Mouse (Mus musculus) intestine, postnatal 0 days (tissue): ENCODE measurements around the gene Dennd2a. TPM values are rescaled to one million over a fixed set of nuclear protein-coding genes. Genes with fewer than 3 reads are reported as not detected.

Experiments
- ATAC-seq: fragments of 200-750 bp; cut with Nextera tagmentation; 2 replicates; pipeline ENCODE4 v1.8.0; 2017; ENCODE audit warnings: mild to moderate bottlenecking, moderate TSS enrichment, moderate library complexity
- H3K27ac ChIP-seq: fragments of 300-500 bp; sonication (generic); 2 replicates; pipeline ENCODE4 v1.5.1; 2014; ENCODE audit warnings: mild to moderate bottlenecking, low read depth, low read length, moderate library complexity
- H3K27me3 ChIP-seq: fragments of 300-500 bp; sonication (generic); replicated peaks from 2 replicates; pipeline ENCODE4 v1.6.1; 2014; ENCODE audit warnings: low read length, mixed read lengths; ENCODE audit not compliant: control insufficient read depth, insufficient read depth
- H3K36me3 ChIP-seq: fragments of 300-500 bp; sonication (generic); 2 replicates; pipeline ENCODE4 v1.6.1; 2014; ENCODE audit warnings: mild to moderate bottlenecking, moderate library complexity; ENCODE audit not compliant: control insufficient read depth, insufficient read depth
- H3K4me1 ChIP-seq: fragments of 300-500 bp; sonication (generic); replicated peaks from 2 replicates; pipeline ENCODE4 v1.6.1; 2014; ENCODE audit warnings: antibody characterized with exemption, low read length, mixed read lengths; ENCODE audit not compliant: control insufficient read depth, insufficient read depth
- H3K4me2 ChIP-seq: fragments of 300-500 bp; sonication (generic); replicated peaks from 2 replicates; pipeline ENCODE4 v1.6.1; 2014; ENCODE audit warnings: low read depth, mild to moderate bottlenecking, moderate library complexity
- H3K4me3 ChIP-seq: fragments of 300-500 bp; sonication (generic); 2 replicates; pipeline ENCODE4 v1.5.1; 2014; ENCODE audit warnings: low read depth, low read length
- H3K9ac ChIP-seq: fragments of 300-500 bp; sonication (generic); 2 replicates; pipeline ENCODE4 v1.6.1; 2014; ENCODE audit warnings: mild to moderate bottlenecking, low read depth, low read length
- H3K9me3 ChIP-seq: fragments of 300-500 bp; sonication (generic); 2 replicates; pipeline ENCODE4 v1.6.1; 2016; ENCODE audit warnings: mixed run types; ENCODE audit not compliant: control insufficient read depth
- CTCF ChIP-seq: sonication (generic); IDR thresholded peaks from 2 replicates; pipeline ENCODE4 v1.5.1; 2016; ENCODE audit warnings: low read depth, mild to moderate bottlenecking, control low read depth, antibody characterized with exemption, moderate library complexity
- WGBS: fragments of 180-500 bp; shearing (Covaris S2); extraction: QIAGEN DNeasy Blood & Tissue Kit; methylation state at CpG from one replicate; pipeline ENCODE4 v1.1.7; 2014; 5-methylcytosine and 5-hydroxymethylcytosine counted together
- polyA plus RNA-seq: library from polyadenylated mRNA; unstranded; fragments of >200 nt; fragmentation: Nextera tagmentation; extraction: Ambion mirVana; gene quantifications from 2 replicates; pipeline ENCODE4 v1.2.1, GENCODE M21; 2015

Dennd2a gene
- polyA plus RNA-seq, 1 experiment from 2014 or later = 3.8 TPM

- ATAC-seq = no peak
- Histone ChIP-seq H3K4me1 (no peaks in the 10 kb centered on the region; the same call in 1 of the 2 replicates), H3K9ac (no peak overlapping the region), H3K9me3 (no peaks in the 10 kb centered on the region), H3K4me3 (no peak overlapping the region), H3K27me3 (0 out of 2 replicates have a peak, but pooled peaks cover 3% of the 10 kb centered on the region), H3K36me3 (no peaks in the 10 kb centered on the region), H3K27ac (no peak overlapping the region), H3K4me2 (no peak overlapping the region)
- WGBS = 62% methylated on average over 3 of the region's 5 CpGs
- peak; percentile 73 for TF ChIP-seq CTCF
These were observed 141.9 kb downstream of the Dennd2a start for GRCm38 (mm10) chr6:39415762-39416161.

GRCm38 (mm10) chr6:39414106-39414505 is 143.6 kb downstream of the Dennd2a start:
- Histone ChIP-seq H3K27ac (no peak overlapping the region), H3K9me3 (no peaks in the 10 kb centered on the region), H3K36me3 (no peaks in the 10 kb centered on the region), H3K4me2 (no peak overlapping the region), H3K4me3 (no peak overlapping the region), H3K27me3 (0 out of 2 replicates have a peak, but pooled peaks cover 3% of the 10 kb centered on the region), H3K9ac (no peak overlapping the region), H3K4me1 (no peaks in the 10 kb centered on the region; the same call in 1 of the 2 replicates)
- no peak for ATAC-seq
- peak; percentile 61 for TF ChIP-seq CTCF
- WGBS = 79% methylated on average over 1 of the region's 1 CpGs

Other genes starting within 250 kb of the Dennd2a start
- 36.1 TPM in 2 replicates for gene Slc37a3, start 180.2 kb downstream of the Dennd2a start, polyA plus RNA-seq
- gene Rab19, start 176.7 kb downstream of the Dennd2a start, polyA plus RNA-seq = 14.0 and 14.7 TPM in 2 replicates
- gene Mkrn1, start 137.4 kb downstream of the Dennd2a start, polyA plus RNA-seq = 81.9 and 83.1 TPM in 2 replicates
- gene Adck2, start 16.0 kb upstream of the Dennd2a start, polyA plus RNA-seq = 18.0 and 19.4 TPM in 2 replicates
- 0.60 and 2.0 TPM in 2 replicates for gene Gm42420, start 27.9 kb upstream of the Dennd2a start, polyA plus RNA-seq
- gene Ndufb2, start 34.7 kb upstream of the Dennd2a start, polyA plus RNA-seq = 483 and 498 TPM in 2 replicates
- gene Braf, start 167.6 kb upstream of the Dennd2a start, polyA plus RNA-seq = 4.3 and 4.9 TPM in 2 replicates